Mouse (Mus musculus) hindbrain, embryonic 12.5 days (tissue): ENCODE data around the gene Dab2. TPM values are rescaled to one million over a fixed set of nuclear protein-coding genes. Genes with fewer than 3 reads are reported as not detected.

ENCODE experiments used
- ATAC-seq: fragments of 200-750 bp; cut with Nextera tagmentation; 2 replicates; pipeline ENCODE4 v1.8.0; 2017; ENCODE audit warnings: moderate TSS enrichment; ENCODE audit not compliant: low FRiP score
- H3K27ac ChIP-seq: fragments of 300-500 bp; sonication (generic); 2 replicates; pipeline ENCODE4 v1.5.1; 2016; ENCODE audit warnings: mild to moderate bottlenecking
- H3K27me3 ChIP-seq: fragments of 300-500 bp; sonication (generic); 2 replicates; pipeline ENCODE4 v1.6.1; 2016; ENCODE audit warnings: mild to moderate bottlenecking
- H3K36me3 ChIP-seq: fragments of 300-500 bp; sonication (generic); 2 replicates; pipeline ENCODE4 v1.6.1; 2016; ENCODE audit warnings: mild to moderate bottlenecking
- H3K4me1 ChIP-seq: fragments of 300-500 bp; sonication (generic); 2 replicates; pipeline ENCODE4 v1.6.1; 2016
- H3K4me2 ChIP-seq: fragments of 300-500 bp; sonication (generic); replicated peaks from 2 replicates; pipeline ENCODE4 v1.6.1; 2016; ENCODE audit warnings: mild to moderate bottlenecking
- H3K4me3 ChIP-seq: fragments of 300-500 bp; sonication (generic); 2 replicates; pipeline ENCODE4 v1.5.1; 2016; ENCODE audit warnings: mild to moderate bottlenecking
- H3K9ac ChIP-seq: fragments of 300-500 bp; sonication (generic); 2 replicates; pipeline ENCODE4 v1.6.1; 2016; ENCODE audit warnings: mild to moderate bottlenecking, moderate library complexity
- H3K9me3 ChIP-seq: fragments of 300-500 bp; sonication (generic); replicated peaks from 2 replicates; pipeline ENCODE4 v1.6.1; 2016; ENCODE audit warnings: mild to moderate bottlenecking
- WGBS: fragments of 180-500 bp; shearing (Covaris S2); methylation state at CpG from one replicate; pipeline ENCODE4 v1.1.7; 2016; 5-methylcytosine and 5-hydroxymethylcytosine counted together
- polyA plus RNA-seq: library from polyadenylated mRNA; unstranded; fragments of >200 nt; fragmentation: Nextera tagmentation; extraction: Ambion mirVana; gene quantifications from 2 replicates; pipeline ENCODE4 v1.2.1, GENCODE M21; 2016

The Dab2 gene
- polyA plus RNA-seq, 1 experiment from 2014 or later: 63.5 TPM

DNA sequence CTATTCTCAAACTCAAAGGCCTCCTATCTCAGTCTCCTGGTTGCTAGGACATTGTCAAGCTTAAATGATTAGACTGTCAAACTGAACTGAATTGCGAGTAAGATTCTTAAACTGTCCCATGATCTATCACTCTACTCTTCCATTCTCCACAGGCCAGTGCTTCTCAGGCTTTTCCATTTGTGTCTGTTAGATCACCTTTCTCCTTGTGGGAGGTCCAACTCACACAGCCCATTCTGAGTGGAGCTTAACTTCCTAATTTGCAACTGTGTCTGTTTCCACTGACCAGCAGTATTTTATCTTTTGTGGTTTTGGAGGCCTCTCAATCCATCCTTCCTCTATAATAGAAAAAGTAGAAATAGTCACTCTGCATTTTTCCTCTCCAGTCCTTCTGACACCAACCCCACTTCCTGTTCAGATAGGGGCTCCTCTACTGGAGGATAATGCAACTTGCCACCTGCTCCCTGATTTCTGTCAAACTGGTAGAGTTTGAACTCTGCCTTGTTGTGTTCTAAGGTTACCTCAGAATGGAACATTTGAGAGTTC lies 35.1 kb downstream of the Dab2 start:
- no peak for ATAC-seq
- 88% methylated on average over 1 of the region's 1 CpGs for WGBS
- Histone ChIP-seq H3K27me3 (no peaks in the 10 kb centered on the region), H3K4me2 (no peak overlapping the region), H3K36me3 (no peaks in the 10 kb centered on the region), H3K9me3 (no peaks in the 10 kb centered on the region), H3K4me1 (no peaks in the 10 kb centered on the region; the same call in 1 of the 2 replicates), H3K4me3 (no peak overlapping the region), H3K27ac (no peak overlapping the region), H3K9ac (no peak overlapping the region)

DNA sequence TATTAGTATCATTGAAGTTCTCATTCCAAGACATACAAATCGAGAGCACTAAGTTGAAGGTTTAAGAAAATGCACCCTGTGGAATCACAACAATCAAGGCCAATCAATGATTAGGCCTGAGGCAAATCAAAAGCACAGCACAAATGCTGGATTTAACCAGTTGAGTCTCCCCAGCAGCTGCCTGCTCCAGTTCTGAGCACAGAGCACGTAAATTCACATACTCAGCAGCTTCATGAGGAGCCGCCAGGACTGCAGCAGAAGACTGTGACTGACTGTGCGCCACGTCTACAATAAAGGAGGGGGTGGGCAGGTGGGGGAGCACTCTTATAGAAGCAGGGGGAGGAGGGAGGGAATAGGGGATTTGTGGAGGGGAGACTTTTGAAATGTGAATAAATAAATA lies 40.2 kb downstream of the Dab2 start:
- 76% methylated on average over 5 of the region's 5 CpGs for WGBS
- Histone ChIP-seq H3K4me1 (no peaks in the 10 kb centered on the region; the same call in 1 of the 2 replicates), H3K9me3 (no peaks in the 10 kb centered on the region), H3K4me3 (no peak overlapping the region), H3K27ac (no peak overlapping the region), H3K9ac (no peak overlapping the region), H3K27me3 (no peaks in the 10 kb centered on the region), H3K4me2 (no peak overlapping the region), H3K36me3 (no peaks in the 10 kb centered on the region)
- ATAC-seq: no peak

DNA sequence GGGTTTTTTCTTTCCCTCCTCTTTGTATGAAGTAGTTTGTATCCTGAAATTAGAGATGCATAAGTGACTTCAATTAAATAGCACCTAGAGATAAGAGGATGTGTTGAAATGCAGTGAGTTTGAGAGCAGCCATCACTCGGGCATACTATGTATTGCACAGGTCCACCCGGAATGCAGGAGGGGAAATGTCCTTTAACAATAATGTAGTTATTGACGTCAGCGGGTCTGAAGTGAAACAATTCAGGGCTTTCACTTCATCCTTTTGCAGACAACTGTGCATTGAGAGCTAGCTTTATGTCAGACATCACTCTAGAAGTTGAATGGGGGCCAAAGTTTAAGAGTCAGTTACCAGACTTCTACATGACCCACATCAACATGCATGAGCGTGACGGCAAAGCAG lies 40.8 kb downstream of the Dab2 start:
- no peak overlapping the region for H3K27ac ChIP-seq
- no peaks in the 10 kb centered on the region for H3K36me3 ChIP-seq
- H3K4me1 ChIP-seq: no peaks in the 10 kb centered on the region; the same call in 1 of the 2 replicates
- H3K9me3 ChIP-seq: no peaks in the 10 kb centered on the region
- no peaks in the 10 kb centered on the region for H3K27me3 ChIP-seq
- H3K9ac ChIP-seq: no peak overlapping the region
- H3K4me2 ChIP-seq: no peak overlapping the region
- no peak overlapping the region for H3K4me3 ChIP-seq
- 69% methylated on average over 6 of the region's 6 CpGs for WGBS
- ATAC-seq: no peak

DNA sequence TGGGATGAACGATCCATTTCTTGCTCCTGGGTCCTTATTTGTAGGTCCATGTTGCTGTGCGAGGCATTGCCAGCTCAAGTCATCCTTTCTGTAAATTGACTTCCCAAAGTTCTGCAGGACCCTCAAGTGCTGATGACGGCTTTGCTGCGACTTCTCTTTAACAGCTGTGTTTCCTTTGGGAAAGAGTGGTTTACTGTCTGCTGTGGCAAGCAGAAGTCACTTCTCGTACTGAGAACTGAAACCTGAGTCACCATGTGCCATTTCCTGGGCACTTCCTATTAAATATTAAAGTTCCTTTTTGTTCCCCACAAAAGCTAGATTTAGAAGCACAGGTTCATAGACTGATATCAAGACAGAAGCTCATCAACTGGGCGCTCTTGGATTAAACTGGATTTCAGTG lies 41.8 kb downstream of the Dab2 start:
- Histone ChIP-seq H3K4me3 (no peak overlapping the region), H3K4me1 (no peaks in the 10 kb centered on the region; the same call in 1 of the 2 replicates), H3K9ac (no peak overlapping the region), H3K36me3 (no peaks in the 10 kb centered on the region), H3K9me3 (no peaks in the 10 kb centered on the region), H3K27ac (no peak overlapping the region), H3K4me2 (no peak overlapping the region), H3K27me3 (no peaks in the 10 kb centered on the region)
- ATAC-seq: no peak
- WGBS: 84% methylated on average over 6 of the region's 6 CpGs

DNA sequence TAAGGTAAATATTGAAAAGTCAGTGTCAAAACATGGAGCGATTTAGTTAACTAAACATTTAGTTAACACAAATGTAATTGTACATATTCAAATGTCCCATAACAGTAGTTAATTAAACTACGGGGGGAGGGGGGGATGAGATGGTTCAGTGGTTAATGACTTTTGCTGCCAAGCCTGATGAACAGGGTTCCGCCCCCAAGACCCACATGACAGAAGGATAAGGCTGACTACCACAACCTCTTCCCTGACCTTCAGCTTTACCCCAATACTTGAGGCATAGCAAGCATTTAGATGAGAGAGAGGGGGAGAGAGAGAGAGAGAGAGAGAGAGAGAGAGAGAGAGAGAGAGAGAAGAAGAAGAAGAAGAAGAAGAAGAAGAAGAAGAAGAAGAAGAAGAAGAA lies 54.3 kb downstream of the Dab2 start:
- H3K9me3 ChIP-seq: no peaks in the 10 kb centered on the region
- H3K9ac ChIP-seq: no peak overlapping the region
- no peaks in the 10 kb centered on the region for H3K36me3 ChIP-seq
- ATAC-seq: no peak
- H3K27me3 ChIP-seq: no peaks in the 10 kb centered on the region
- WGBS: 98% methylated on average over 3 of the region's 3 CpGs
- no peaks in the 10 kb centered on the region for H3K4me1 ChIP-seq
- no peak overlapping the region for H3K27ac ChIP-seq
- no peak overlapping the region for H3K4me3 ChIP-seq
- H3K4me2 ChIP-seq: no peak overlapping the region

DNA sequence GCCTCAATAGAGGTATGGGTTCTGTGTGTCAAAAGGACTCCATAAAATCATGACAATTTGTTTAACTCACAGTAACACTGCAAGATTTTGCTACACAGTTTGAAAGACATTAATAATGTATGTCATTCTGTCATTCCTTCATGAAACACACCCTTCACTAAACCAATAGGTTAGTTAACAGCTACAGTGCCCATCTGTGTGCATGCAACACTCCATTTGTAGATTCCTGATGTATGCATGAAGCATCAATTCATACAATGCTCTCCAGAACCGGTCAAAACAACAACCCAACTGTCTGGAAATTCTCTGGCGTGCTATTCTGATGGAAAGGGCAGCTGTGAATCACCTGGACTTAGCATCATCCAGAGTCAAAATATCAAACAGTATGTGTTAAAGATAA lies 60.3 kb downstream of the Dab2 start:
- Histone ChIP-seq H3K9ac (no peak overlapping the region), H3K27me3 (no peaks in the 10 kb centered on the region), H3K4me1 (no peaks in the 10 kb centered on the region), H3K4me3 (no peak overlapping the region), H3K36me3 (no peaks in the 10 kb centered on the region), H3K27ac (no peak overlapping the region), H3K9me3 (no peaks in the 10 kb centered on the region), H3K4me2 (no peak overlapping the region)
- WGBS: 88% methylated on average over 2 of the region's 2 CpGs
- ATAC-seq: no peak

DNA sequence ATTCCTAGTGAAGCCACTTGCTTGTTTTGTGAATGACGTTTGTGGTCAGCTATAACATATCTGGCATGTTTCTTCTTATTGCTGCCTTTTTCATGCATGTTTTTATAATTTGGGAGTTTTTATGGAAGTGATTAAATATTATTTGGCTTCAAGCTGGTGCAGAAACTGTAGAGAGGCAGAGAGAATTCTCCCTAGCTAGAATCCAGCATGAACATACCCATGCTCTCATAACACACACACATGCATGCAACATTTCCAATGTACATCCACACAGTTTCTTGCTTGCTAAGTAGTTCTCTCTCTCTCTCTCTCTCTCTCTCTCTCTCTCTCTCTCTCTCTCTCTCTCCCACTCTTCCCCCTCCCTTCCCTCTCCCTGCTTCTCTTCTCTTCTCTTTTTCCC lies 70.4 kb downstream of the Dab2 start:
- 73% methylated on average over 1 of the region's 1 CpGs for WGBS
- Histone ChIP-seq H3K9me3 (no peaks in the 10 kb centered on the region), H3K27me3 (no peaks in the 10 kb centered on the region), H3K4me1 (no peaks in the 10 kb centered on the region), H3K27ac (no peak overlapping the region), H3K9ac (no peak overlapping the region), H3K36me3 (no peaks in the 10 kb centered on the region), H3K4me3 (no peak overlapping the region), H3K4me2 (no peak overlapping the region)
- ATAC-seq: no peak

DNA sequence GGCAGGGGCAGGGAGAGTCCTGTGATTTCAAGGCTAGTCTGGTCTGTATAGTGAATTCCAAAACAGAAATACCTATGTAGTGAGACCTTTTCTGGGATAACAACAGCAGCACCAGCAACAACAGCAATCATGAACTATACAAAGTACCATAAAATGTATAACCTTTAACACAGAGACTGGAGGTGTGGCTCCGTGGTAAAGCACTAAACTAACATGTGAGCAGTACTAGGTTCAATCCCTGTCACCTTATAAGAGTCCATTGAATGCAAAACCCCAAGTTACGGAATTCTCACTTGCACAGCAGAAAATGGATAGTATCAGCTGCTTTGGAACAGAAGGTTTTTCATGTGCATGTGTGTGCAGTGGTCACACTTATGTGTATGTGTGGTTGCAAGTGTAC lies 71.9 kb downstream of the Dab2 start:
- Histone ChIP-seq H3K4me2 (no peak overlapping the region), H3K9me3 (no peaks in the 10 kb centered on the region), H3K4me3 (no peak overlapping the region), H3K9ac (no peak overlapping the region), H3K27me3 (no peaks in the 10 kb centered on the region), H3K4me1 (no peaks in the 10 kb centered on the region), H3K27ac (no peak overlapping the region), H3K36me3 (no peaks in the 10 kb centered on the region)
- no peak for ATAC-seq
- 90% methylated on average over 2 of the region's 2 CpGs for WGBS

DNA sequence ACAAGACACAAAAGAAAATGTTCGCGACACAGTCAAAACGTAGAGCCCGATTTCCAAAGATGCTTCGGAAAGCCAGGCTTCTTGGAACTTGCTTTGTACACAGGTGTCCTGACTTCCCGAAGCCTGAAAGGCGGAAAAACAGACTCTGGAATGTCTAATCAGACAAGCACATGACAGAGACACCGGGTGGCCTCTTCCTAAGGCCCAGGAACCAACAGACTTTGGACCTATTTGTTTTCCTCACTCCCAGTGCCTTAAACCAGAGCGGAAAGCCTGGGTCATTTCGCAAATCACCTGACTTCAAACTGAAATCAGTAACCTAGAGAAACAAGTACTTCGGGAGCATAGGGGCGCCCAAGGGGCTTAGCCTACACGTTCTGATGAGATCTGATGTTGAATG lies 75.4 kb downstream of the Dab2 start:
- H3K4me3 ChIP-seq: no peak overlapping the region
- no peak for ATAC-seq
- no peaks in the 10 kb centered on the region for H3K27me3 ChIP-seq
- no peaks in the 10 kb centered on the region for H3K4me1 ChIP-seq
- H3K9me3 ChIP-seq: no peaks in the 10 kb centered on the region
- H3K36me3 ChIP-seq: no peaks in the 10 kb centered on the region
- H3K4me2 ChIP-seq: no peak overlapping the region
- WGBS: 79% methylated on average over 13 of the region's 13 CpGs
- H3K27ac ChIP-seq: no peak overlapping the region
- H3K9ac ChIP-seq: no peak overlapping the region

DNA sequence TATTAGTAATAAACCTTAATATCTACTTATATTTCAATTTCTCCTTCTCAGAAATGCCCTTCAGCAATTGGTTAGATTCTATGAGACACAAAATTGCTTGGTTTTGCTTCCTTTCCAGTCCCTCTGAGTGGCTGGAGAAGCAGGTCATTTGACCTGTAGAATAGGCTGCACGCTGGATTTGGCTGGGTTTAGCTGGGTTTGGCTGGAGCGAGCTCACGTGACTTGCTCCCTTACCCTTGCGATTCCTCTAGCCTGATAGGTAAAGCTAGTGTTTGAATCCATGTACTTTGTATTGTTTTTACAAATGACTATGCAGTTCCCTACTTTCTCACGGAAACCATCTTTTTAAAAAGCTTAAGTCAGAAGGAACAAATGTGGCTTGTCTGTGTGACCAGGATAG lies 76.4 kb downstream of the Dab2 start:
- Histone ChIP-seq H3K4me1 (no peaks in the 10 kb centered on the region), H3K4me3 (no peak overlapping the region), H3K9ac (no peak overlapping the region), H3K27me3 (no peaks in the 10 kb centered on the region), H3K4me2 (no peak overlapping the region), H3K36me3 (no peaks in the 10 kb centered on the region), H3K27ac (no peak overlapping the region), H3K9me3 (no peaks in the 10 kb centered on the region)
- no peak for ATAC-seq
- 81% methylated on average over 5 of the region's 5 CpGs for WGBS

DNA sequence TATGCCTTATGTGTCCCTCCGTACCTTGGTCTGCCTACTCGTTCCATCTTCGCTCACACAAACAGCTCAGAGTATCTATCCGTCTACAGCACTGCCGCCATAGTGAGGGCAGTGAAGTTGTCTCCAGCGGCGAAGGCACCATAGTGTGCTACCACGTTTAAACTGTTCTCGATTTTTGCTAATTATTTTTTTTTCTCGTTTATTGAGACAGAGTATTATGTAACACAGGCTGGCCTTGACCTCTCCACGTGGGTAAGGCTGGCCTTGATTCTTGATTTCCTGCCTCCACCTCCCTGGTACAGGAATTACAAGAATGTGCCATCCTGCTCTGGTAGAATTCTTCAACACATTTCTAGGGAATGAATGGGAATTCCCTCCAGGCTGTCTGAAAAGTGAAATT lies 77.2 kb downstream of the Dab2 start:
- no peaks in the 10 kb centered on the region for H3K4me1 ChIP-seq
- WGBS: 84% methylated on average over 11 of the region's 11 CpGs

DNA sequence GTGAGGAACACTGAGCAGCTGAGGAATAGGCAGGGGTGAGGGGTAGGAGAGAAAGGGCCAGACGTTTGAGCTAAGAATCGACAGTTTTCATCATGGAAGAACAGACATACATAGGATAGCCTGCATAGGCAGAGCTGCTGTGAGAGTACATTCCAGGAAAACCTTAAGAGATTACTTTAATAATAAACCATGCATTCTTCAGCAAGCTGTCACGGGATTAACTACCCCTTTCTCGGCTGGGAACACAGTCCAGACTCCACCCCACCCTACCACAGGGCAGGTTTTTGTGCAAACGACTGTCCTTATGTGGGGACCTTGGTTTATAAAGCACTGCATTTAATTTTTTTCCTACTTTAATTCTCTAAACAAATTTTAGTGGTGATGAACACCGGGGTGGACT lies 84.4 kb downstream of the Dab2 start:
- Histone ChIP-seq H3K36me3 (no peaks in the 10 kb centered on the region), H3K4me3 (no peak overlapping the region), H3K9ac (no peak overlapping the region), H3K27ac (no peak overlapping the region), H3K27me3 (peaks cover 8% of the 10 kb centered on the region; the same call in 1 of the 2 replicates), H3K4me1 (peaks cover 4% of the 10 kb centered on the region; the same call in 1 of the 2 replicates), H3K9me3 (no peaks in the 10 kb centered on the region), H3K4me2 (no peak overlapping the region)
- 42% methylated on average over 6 of the region's 6 CpGs for WGBS
- ATAC-seq: no peak

More for the DNA sequence above, 77.2 kb downstream of the Dab2 start:
- H3K9me3 ChIP-seq: no peaks in the 10 kb centered on the region
- no peaks in the 10 kb centered on the region for H3K27me3 ChIP-seq
- no peak for ATAC-seq
- H3K4me2 ChIP-seq: no peak overlapping the region
- no peak overlapping the region for H3K4me3 ChIP-seq
- H3K9ac ChIP-seq: no peak overlapping the region
- H3K27ac ChIP-seq: no peak overlapping the region
- H3K36me3 ChIP-seq: no peaks in the 10 kb centered on the region

DNA sequence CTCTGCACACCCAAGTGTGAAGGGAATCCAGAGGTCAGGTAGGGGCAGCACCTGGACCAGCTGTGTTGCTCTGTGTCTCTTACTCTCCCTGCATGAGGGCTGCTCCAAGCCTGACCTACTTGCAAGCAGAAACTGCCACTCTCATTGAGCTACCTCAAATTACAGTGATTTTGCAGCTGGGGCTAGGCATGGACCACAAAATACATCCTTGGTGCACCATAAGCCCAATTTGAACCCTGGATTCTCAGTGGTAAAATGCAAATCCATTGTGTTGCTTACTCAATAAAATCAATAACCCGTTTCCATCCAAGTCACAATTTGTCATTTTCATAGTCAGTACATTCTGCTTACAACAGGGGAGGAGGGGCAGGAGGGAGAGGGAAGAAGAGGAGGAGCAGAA lies 85.7 kb downstream of the Dab2 start:
- no peak overlapping the region for H3K4me2 ChIP-seq
- no peaks in the 10 kb centered on the region for H3K36me3 ChIP-seq
- WGBS: 33% methylated on average over 1 of the region's 1 CpGs
- H3K9ac ChIP-seq: no peak overlapping the region
- H3K4me3 ChIP-seq: no peak overlapping the region
- ATAC-seq: no peak
- peaks cover 8% of the 10 kb centered on the region; the same call in 1 of the 2 replicates for H3K27me3 ChIP-seq
- no peaks in the 10 kb centered on the region for H3K9me3 ChIP-seq
- no peak overlapping the region for H3K27ac ChIP-seq
- peaks cover 4% of the 10 kb centered on the region; the same call in 1 of the 2 replicates for H3K4me1 ChIP-seq
